ENCODE assay signal across 12 mouse cellular contexts in the genomic region with DNA sequence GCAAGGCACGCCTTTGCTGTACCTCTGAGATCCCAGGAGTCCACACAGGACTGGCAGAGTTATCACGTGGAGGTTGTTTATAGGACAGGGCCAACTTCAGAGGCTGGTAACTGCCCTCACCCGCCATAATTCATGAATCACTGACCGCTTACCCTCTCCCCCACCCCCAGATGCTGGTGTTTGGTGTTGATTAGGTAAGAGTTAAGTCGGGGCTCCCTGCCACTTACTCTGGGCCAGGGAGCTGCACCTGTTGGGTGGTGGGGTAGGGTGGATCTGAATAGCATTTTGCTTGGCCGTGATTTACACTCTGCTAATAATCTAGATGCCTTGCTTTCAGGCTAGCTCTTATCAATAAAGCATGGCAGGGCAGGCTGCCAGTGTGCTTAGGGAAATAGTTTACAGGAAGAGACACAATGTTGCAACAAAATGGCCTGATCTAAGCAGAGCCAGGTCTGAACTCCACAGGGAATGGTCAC. TPM values are rescaled to one million over a fixed set of nuclear protein-coding genes. Genes with fewer than 3 reads are reported as not detected.
A peak's percentile ranks its signal among the peaks of the same experiment; 100 is the strongest.
DNase-seq lines count a peak whose midpoint lies in the region; ATAC-seq and TF ChIP-seq lines count a peak whose summit lies in the region.
"Had no signal": no experiment of that assay in that cellular context is flagged by ENCODE, and none has a peak within 500 bp of the region (broad histone marks: within the 10 kb centered on the region; RNA-seq: fewer than 3 reads in every experiment).

No protein-coding gene starts in this region.

- peak overlapping the region; percentile 20; the same call in 1 of the 2 replicates for H3K4me2 ChIP-seq in liver, postnatal 0 days (ENCODE audit: low read depth, low read length)
- no peak overlapping the region for H3K4me2 ChIP-seq in liver, embryonic 12.5 days
- H3K4me2 ChIP-seq in heart, embryonic 12.5 days: no peak overlapping the region
- H3K4me2 ChIP-seq in limb, embryonic 13.5 days (replicated peaks): no peak overlapping the region
- no peak overlapping the region for H3K4me2 ChIP-seq in hindbrain, postnatal 0 days (ENCODE audit: low read depth, low read length)
- H3K4me2 ChIP-seq: lung, embryonic 15.5 days; neural tube, embryonic 13.5 days had no signal

- TF ChIP-seq EP300 in liver, postnatal 0 days (IDR thresholded peaks at IDR 0.05; ENCODE audit: low read depth): no peak

- H3K27ac ChIP-seq in liver, postnatal 0 days (ENCODE audit: low read depth): peak overlapping the region; percentile 72
- no peak overlapping the region for H3K27ac ChIP-seq in liver, embryonic 12.5 days
- no peak overlapping the region for H3K27ac ChIP-seq in heart, embryonic 12.5 days (ENCODE audit: poor library complexity, severe bottlenecking)
- no peak overlapping the region for H3K27ac ChIP-seq in limb, embryonic 13.5 days
- no peak overlapping the region for H3K27ac ChIP-seq in hindbrain, postnatal 0 days
- H3K27ac ChIP-seq: lung, embryonic 15.5 days; neural tube, embryonic 13.5 days had no signal

- no peak for TF ChIP-seq CTCF in liver, postnatal 0 days (IDR thresholded peaks at IDR 0.05; ENCODE audit: low read depth)
- TF ChIP-seq CTCF in hindbrain, postnatal 0 days (IDR thresholded peaks at IDR 0.05; ENCODE audit: low read depth): no peak

- H3K4me3 ChIP-seq in liver, postnatal 0 days (ENCODE audit: low read depth, low read length): no peak overlapping the region
- no peak overlapping the region for H3K4me3 ChIP-seq in liver, embryonic 12.5 days
- no peak overlapping the region for H3K4me3 ChIP-seq in heart, embryonic 12.5 days
- H3K4me3 ChIP-seq in limb, embryonic 13.5 days: no peak overlapping the region
- no peak overlapping the region for H3K4me3 ChIP-seq in hindbrain, postnatal 0 days (ENCODE audit: low read length)
- H3K4me3 ChIP-seq: lung, embryonic 15.5 days; neural tube, embryonic 13.5 days had no signal

- ATAC-seq in liver, postnatal 0 days: peak; percentile 94
- no peak for ATAC-seq in liver, embryonic 12.5 days
- ATAC-seq in heart, embryonic 12.5 days (ENCODE audit: insufficient number of reproducible peaks, low FRiP score): no peak
- no peak for ATAC-seq in limb, embryonic 13.5 days (ENCODE audit: low FRiP score, low read depth)
- no peak for ATAC-seq in hindbrain, postnatal 0 days

- DNase-seq in liver, postnatal 0 days: peak; percentile 54
- DNase-seq in adrenal gland, postnatal 36 days: peak; percentile 42 to 60
- no peak for DNase-seq in hindbrain, postnatal 0 days (ENCODE audit: low spot score)
- no peak for DNase-seq in layer of hippocampus, adult 9-11 months
- no peak for DNase-seq in cerebellum, postnatal 36 days
- DNase-seq: thymus, adult 18-20 months had no signal

- 44% methylated on average over 6 of the region's 6 CpGs for WGBS in liver, postnatal 0 days (ENCODE audit: insufficient replicate concordance)
- WGBS in liver, embryonic 12.5 days (ENCODE audit: insufficient replicate concordance): 55% methylated on average over 6 of the region's 6 CpGs
- WGBS in heart, embryonic 12.5 days: 44% methylated on average over 6 of the region's 6 CpGs
- WGBS in limb, embryonic 13.5 days: 14% methylated on average over 6 of the region's 6 CpGs
- 60% methylated on average over 6 of the region's 6 CpGs for WGBS in hindbrain, postnatal 0 days

- H3K9ac ChIP-seq in liver, postnatal 0 days (replicated peaks): no peak overlapping the region
- no peak overlapping the region for H3K9ac ChIP-seq in liver, embryonic 12.5 days
- H3K9ac ChIP-seq in heart, embryonic 12.5 days: 0 out of 2 replicates have a peak overlapping the region, but pooled peaks have one; percentile 42
- 0 out of 2 replicates have a peak overlapping the region, but pooled peaks have one; percentile 13 for H3K9ac ChIP-seq in limb, embryonic 13.5 days
- no peak overlapping the region for H3K9ac ChIP-seq in hindbrain, postnatal 0 days (replicated peaks; ENCODE audit: low read length)
- H3K9ac ChIP-seq: lung, embryonic 15.5 days; neural tube, embryonic 13.5 days had no signal

- no peaks in the 10 kb centered on the region for H3K36me3 ChIP-seq in liver, postnatal 0 days (replicated peaks; ENCODE audit: insufficient read depth, low read length)
- H3K36me3 ChIP-seq in liver, embryonic 12.5 days: no peaks in the 10 kb centered on the region
- peaks cover 3% of the 10 kb centered on the region; the same call in 1 of the 2 replicates for H3K36me3 ChIP-seq in heart, embryonic 12.5 days
- no peaks in the 10 kb centered on the region for H3K36me3 ChIP-seq in limb, embryonic 13.5 days
- H3K36me3 ChIP-seq in hindbrain, postnatal 0 days (ENCODE audit: insufficient read depth, low read length): no peaks in the 10 kb centered on the region
- H3K36me3 ChIP-seq: lung, embryonic 15.5 days; neural tube, embryonic 13.5 days had no signal

- H3K4me1 ChIP-seq in liver, postnatal 0 days (ENCODE audit: insufficient read depth): peaks cover 3% of the 10 kb centered on the region; the same call in 1 of the 2 replicates
- no peaks in the 10 kb centered on the region for H3K4me1 ChIP-seq in liver, embryonic 12.5 days
- H3K4me1 ChIP-seq in heart, embryonic 12.5 days (replicated peaks): peaks cover 26% of the 10 kb centered on the region
- peaks cover 29% of the 10 kb centered on the region for H3K4me1 ChIP-seq in limb, embryonic 13.5 days
- peaks cover 14% of the 10 kb centered on the region; the same call in 1 of the 2 replicates for H3K4me1 ChIP-seq in hindbrain, postnatal 0 days (ENCODE audit: insufficient read depth, low read length)

- no peaks in the 10 kb centered on the region; the same call in 1 of the 2 replicates for H3K9me3 ChIP-seq in liver, postnatal 0 days (ENCODE audit: low read length)
- H3K9me3 ChIP-seq in liver, embryonic 12.5 days (replicated peaks): no peaks in the 10 kb centered on the region
- 0 out of 2 replicates have a peak, but pooled peaks cover 2% of the 10 kb centered on the region for H3K9me3 ChIP-seq in heart, embryonic 12.5 days (replicated peaks)
- peaks cover 8% of the 10 kb centered on the region; the same call in 1 of the 2 replicates for H3K9me3 ChIP-seq in limb, embryonic 13.5 days
- H3K9me3 ChIP-seq in hindbrain, postnatal 0 days (ENCODE audit: low read length): no peaks in the 10 kb centered on the region

- no peaks in the 10 kb centered on the region for H3K27me3 ChIP-seq in liver, postnatal 0 days (ENCODE audit: insufficient read depth, low read length)
- H3K27me3 ChIP-seq in liver, embryonic 12.5 days (replicated peaks): no peaks in the 10 kb centered on the region
- no peaks in the 10 kb centered on the region for H3K27me3 ChIP-seq in heart, embryonic 12.5 days (replicated peaks)
- no peaks in the 10 kb centered on the region for H3K27me3 ChIP-seq in limb, embryonic 13.5 days
- no peaks in the 10 kb centered on the region for H3K27me3 ChIP-seq in hindbrain, postnatal 0 days (ENCODE audit: insufficient read depth, low read length)
- H3K27me3 ChIP-seq: lung, embryonic 15.5 days; neural tube, embryonic 13.5 days had no signal

RNA-seq across cellular contexts. Expression of a gene that starts 25.2 kb away (rescaled TPM):
- polyA plus RNA-seq in liver, postnatal 0 days (2015; fragmentation: Nextera tagmentation; extraction: Ambion mirVana): 1.7 and 2.7 TPM in 2 replicates
- polyA plus RNA-seq in liver, embryonic 12.5 days (2016; fragmentation: Nextera tagmentation; extraction: Ambion mirVana): 3.9 and 4.8 TPM in 2 replicates
- total RNA-seq in adrenal gland, postnatal 36 days (2021): 100 to 1,000 TPM; 103 to 108 TPM
- 17.8 and 25.9 TPM in 2 replicates for polyA plus RNA-seq in heart, embryonic 12.5 days (2016; fragmentation: Nextera tagmentation; extraction: Ambion mirVana)
- 36.0 and 38.4 TPM in 2 replicates for polyA plus RNA-seq in limb, embryonic 13.5 days (2015; fragmentation: Nextera tagmentation; extraction: Ambion mirVana)
- 90.5 and 101 TPM in 2 replicates for total RNA-seq in hindbrain, postnatal 0 days (2014; rRNA removed)
- polyA plus RNA-seq in hindbrain, postnatal 0 days (2015; fragmentation: Nextera tagmentation; extraction: Ambion mirVana): 33.0 and 35.6 TPM in 2 replicates
- total RNA-seq: MEL had no signal

Comparison
In these comparisons a context has a peak if more than half of its experiments do, and no peak if none do; other contexts are left out.
1. DNase-seq: peak in liver, postnatal 0 days (single experiment) and adrenal gland, postnatal 36 days (2 of 2); none in hindbrain, postnatal 0 days (single experiment), layer of hippocampus, adult 9-11 months (single experiment) and cerebellum, postnatal 36 days (0 of 2).
2. H3K9ac ChIP-seq: peak in heart, embryonic 12.5 days (single experiment) and limb, embryonic 13.5 days (single experiment); none in liver, postnatal 0 days (single experiment), liver, embryonic 12.5 days (single experiment) and hindbrain, postnatal 0 days (single experiment).